Comparison of ENCODE assay signal across 8 mouse cellular contexts in the genomic region with DNA sequence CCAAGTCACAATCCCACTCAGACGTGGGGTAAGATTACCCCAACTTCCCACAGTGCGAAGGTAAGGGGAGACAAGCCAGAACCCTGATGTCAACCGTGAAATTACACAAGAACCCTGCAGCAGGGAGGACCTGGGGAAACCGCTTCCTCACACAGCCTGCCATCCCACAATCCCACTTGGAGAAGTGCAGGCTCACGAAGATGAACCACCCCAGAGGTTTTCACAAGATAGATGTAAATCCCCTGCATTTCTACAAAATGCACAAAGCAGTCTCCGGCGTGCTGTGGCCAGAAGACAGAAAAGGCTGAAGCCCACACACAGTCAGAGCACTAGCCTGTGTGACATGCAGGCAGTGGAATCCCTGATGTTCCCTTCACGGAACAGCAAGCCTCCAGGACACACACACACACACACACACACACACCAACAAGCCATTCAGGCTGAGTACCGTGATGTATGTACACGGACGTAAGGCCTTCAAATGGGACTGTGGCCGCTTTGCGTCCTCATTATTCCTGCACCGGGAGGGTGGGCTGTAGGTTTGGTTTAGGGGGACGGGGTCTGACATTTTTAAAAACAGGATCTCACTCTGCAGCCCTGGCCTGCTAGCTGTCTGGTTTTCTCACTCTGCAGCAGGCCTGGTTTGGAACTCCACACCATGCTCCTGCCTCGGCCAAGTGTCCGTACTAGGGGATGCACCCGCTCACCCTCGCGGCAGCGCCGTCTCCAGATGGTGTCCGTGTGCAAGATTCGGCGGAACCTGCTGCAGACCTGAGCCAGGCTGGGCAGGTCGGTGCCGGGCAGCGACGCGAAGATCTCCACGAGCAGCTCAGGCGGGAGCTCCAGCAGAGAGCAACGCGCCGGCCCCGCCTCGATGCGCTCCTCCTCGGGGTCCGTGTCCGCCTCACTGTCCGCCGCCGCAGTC. TPM values are rescaled to one million over a fixed set of nuclear protein-coding genes. Genes with fewer than 3 reads are reported as not detected.
DNase-seq lines count a peak whose midpoint lies in the region; ATAC-seq and TF ChIP-seq lines count a peak whose summit lies in the region.

No protein-coding gene starts in this region.

- ATAC-seq in G1E (ENCODE audit: extremely low read depth, insufficient number of reproducible peaks, low FRiP score, poor library complexity, severe bottlenecking) = no peak
- no peak for ATAC-seq in embryonic facial prominence, embryonic 14.5 days (ENCODE audit: low read depth)
- peak; percentile 56 for ATAC-seq in neural tube, embryonic 15.5 days (ENCODE audit: low FRiP score)

- peaks cover 7% of the 10 kb centered on the region; the same call in 1 of the 2 replicates for H3K4me1 ChIP-seq in kidney, adult 2 months (ENCODE audit: control insufficient read depth, insufficient read depth, low read length)
- peaks cover 57% of the 10 kb centered on the region for H3K4me1 ChIP-seq in G1E (ENCODE audit: insufficient read depth, low read depth, low read length)
- H3K4me1 ChIP-seq in embryonic facial prominence, embryonic 14.5 days (ENCODE audit: control insufficient read depth, insufficient read depth, low read length) = peaks cover 18% of the 10 kb centered on the region
- H3K4me1 ChIP-seq in limb, embryonic 10.5 days = peaks cover 44% of the 10 kb centered on the region
- H3K4me1 ChIP-seq in neural tube, embryonic 15.5 days = peaks cover 48% of the 10 kb centered on the region

- H3K36me3 ChIP-seq in kidney, adult 2 months (ENCODE audit: control insufficient read depth, insufficient read depth, low read length) = no peaks in the 10 kb centered on the region
- H3K36me3 ChIP-seq in G1E (replicated peaks) = peaks cover 39% of the 10 kb centered on the region
- no peaks in the 10 kb centered on the region for H3K36me3 ChIP-seq in embryonic facial prominence, embryonic 14.5 days (ENCODE audit: control insufficient read depth, insufficient read depth, low read length)
- H3K36me3 ChIP-seq in limb, embryonic 10.5 days = no peaks in the 10 kb centered on the region
- H3K36me3 ChIP-seq in neural tube, embryonic 15.5 days = no peaks in the 10 kb centered on the region

- H3K4me3 ChIP-seq in kidney, adult 2 months (ENCODE audit: insufficient read depth, low read depth, low read length) = peak overlapping the region; percentile 61
- peak overlapping the region; percentile 100 for H3K4me3 ChIP-seq in G1E (ENCODE audit: low read depth, low read length)
- H3K4me3 ChIP-seq in embryonic facial prominence, embryonic 14.5 days (ENCODE audit: low read depth, low read length) = peak overlapping the region; percentile 93
- H3K4me3 ChIP-seq in limb, embryonic 10.5 days = peak overlapping the region; percentile 90
- H3K4me3 ChIP-seq in neural tube, embryonic 15.5 days (replicated peaks) = peak overlapping the region; percentile 92

- H3K9ac ChIP-seq in embryonic facial prominence, embryonic 14.5 days (ENCODE audit: low read depth, low read length) = peak overlapping the region; percentile 86
- H3K9ac ChIP-seq in neural tube, embryonic 15.5 days (replicated peaks) = peak overlapping the region; percentile 89

- peak overlapping the region; percentile 76 for H3K4me2 ChIP-seq in embryonic facial prominence, embryonic 14.5 days (ENCODE audit: low read depth, low read length)
- peak overlapping the region; percentile 83 for H3K4me2 ChIP-seq in neural tube, embryonic 15.5 days

- no peaks in the 10 kb centered on the region for H3K9me3 ChIP-seq in G1E (replicated peaks)
- no peaks in the 10 kb centered on the region for H3K9me3 ChIP-seq in embryonic facial prominence, embryonic 14.5 days (ENCODE audit: control insufficient read depth, low read length)
- H3K9me3 ChIP-seq in limb, embryonic 10.5 days (replicated peaks) = no peaks in the 10 kb centered on the region
- H3K9me3 ChIP-seq in neural tube, embryonic 15.5 days (replicated peaks) = no peaks in the 10 kb centered on the region

- H3K27me3 ChIP-seq in kidney, adult 2 months (replicated peaks; ENCODE audit: control insufficient read depth, insufficient read depth, low read length) = no peaks in the 10 kb centered on the region
- no peaks in the 10 kb centered on the region for H3K27me3 ChIP-seq in G1E (ENCODE audit: insufficient read depth, low read length)
- H3K27me3 ChIP-seq in embryonic facial prominence, embryonic 14.5 days (replicated peaks; ENCODE audit: control insufficient read depth, insufficient read depth, low read length) = no peaks in the 10 kb centered on the region
- no peaks in the 10 kb centered on the region for H3K27me3 ChIP-seq in limb, embryonic 10.5 days (ENCODE audit: low read depth, poor library complexity, severe bottlenecking)
- 0 out of 2 replicates have a peak, but pooled peaks cover 3% of the 10 kb centered on the region for H3K27me3 ChIP-seq in neural tube, embryonic 15.5 days (replicated peaks)

- no peak overlapping the region for H3K27ac ChIP-seq in kidney, adult 2 months (ENCODE audit: insufficient read depth, low read depth, low read length)
- 0 out of 2 replicates have a peak overlapping the region, but pooled peaks have one; percentile 28 for H3K27ac ChIP-seq in embryonic facial prominence, embryonic 14.5 days (replicated peaks; ENCODE audit: low read depth, low read length)
- peak overlapping the region; percentile 89 for H3K27ac ChIP-seq in limb, embryonic 10.5 days
- peak overlapping the region; percentile 73 for H3K27ac ChIP-seq in neural tube, embryonic 15.5 days (replicated peaks)

- TF ChIP-seq CTCF in kidney, adult 2 months (conservative IDR thresholded peaks at IDR 0.05; ENCODE audit: insufficient read depth, insufficient read length, low read depth, low read length) = no peak
- no peak for TF ChIP-seq CTCF in G1E (IDR thresholded peaks at IDR 0.05; ENCODE audit: low read depth, low read length)

- no peak for DNase-seq in kidney, adult 2 months
- no peak for DNase-seq in kidney, adult 8-10 months
- peak; percentile 37 for DNase-seq in G1E (ENCODE audit: low spot score)
- peak; percentile 29 for DNase-seq in embryonic facial prominence, embryonic 14.5 days (ENCODE audit: low spot score)
- no peak for DNase-seq in limb, embryonic 10.5 days (ENCODE audit: low spot score)
- DNase-seq in spleen, postnatal 4 days (ENCODE audit: low spot score in 2 of 2) = no peak
- DNase-seq in gastrocnemius, postnatal 25 days = no peak

- WGBS in kidney, adult 2 months = 3% methylated on average over 44 of the region's 44 CpGs
- WGBS in embryonic facial prominence, embryonic 14.5 days = 3% methylated on average over 23 of the region's 44 CpGs
- 4% methylated on average over 44 of the region's 44 CpGs for WGBS in limb, embryonic 10.5 days
- 2% methylated on average over 38 of the region's 44 CpGs for WGBS in neural tube, embryonic 15.5 days

- TF ChIP-seq POLR2A in kidney, adult 2 months (IDR thresholded peaks at IDR 0.05; ENCODE audit: low read depth, low read length) = no peak

RNA-seq across cellular contexts. Expression of a gene that starts 0.6 kb away (rescaled TPM):
- polyA plus RNA-seq in kidney, adult 2 months (2012; rRNA removed) = 16.2 and 16.4 TPM in 2 replicates
- total RNA-seq in G1E (2014; fragmentation: Nextera tagmentation) (5.9 and 9.2 TPM in 2 replicates), G1E (2017) (4.9 and 6.0 TPM in 2 replicates)
- polyA plus RNA-seq in G1E (2012) = 25.3 and 29.4 TPM in 2 replicates
- polyA plus RNA-seq in embryonic facial prominence, embryonic 14.5 days (2014; fragmentation: Nextera tagmentation; extraction: Ambion mirVana) = 15.3 and 20.1 TPM in 2 replicates
- polyA plus RNA-seq in limb, embryonic 10.5 days (2016; fragmentation: Nextera tagmentation; extraction: Ambion mirVana) = 15.3 and 17.9 TPM in 2 replicates
- 38.3 and 44.2 TPM in 2 replicates for polyA plus RNA-seq in neural tube, embryonic 15.5 days (2015; fragmentation: Nextera tagmentation; extraction: Ambion mirVana)
- 100 to 1,000 TPM in 1 of 2 experiments, 10 to 100 TPM in 1; 89.8 to 109 TPM for total RNA-seq in gastrocnemius, postnatal 25 days (2021)

RNA-seq across cellular contexts. Expression of a gene that starts 12.1 kb away (rescaled TPM):
- 130 and 155 TPM in 2 replicates for polyA plus RNA-seq in kidney, adult 2 months (2012; rRNA removed)
- 91.3 and 109 TPM in 2 replicates for total RNA-seq in G1E (2014; fragmentation: Nextera tagmentation)
- total RNA-seq in G1E (2017) = 158 and 159 TPM in 2 replicates
- polyA plus RNA-seq in G1E (2012) = 50.6 and 54.4 TPM in 2 replicates
- 224 and 237 TPM in 2 replicates for polyA plus RNA-seq in embryonic facial prominence, embryonic 14.5 days (2014; fragmentation: Nextera tagmentation; extraction: Ambion mirVana)
- 179 and 189 TPM in 2 replicates for polyA plus RNA-seq in limb, embryonic 10.5 days (2016; fragmentation: Nextera tagmentation; extraction: Ambion mirVana)
- 315 and 351 TPM in 2 replicates for polyA plus RNA-seq in neural tube, embryonic 15.5 days (2015; fragmentation: Nextera tagmentation; extraction: Ambion mirVana)
- total RNA-seq in gastrocnemius, postnatal 25 days (2021) = 100 to 1,000 TPM; 124 to 134 TPM

RNA-seq across cellular contexts. Expression of a gene that starts 33.9 kb away (rescaled TPM):
- 0.22 TPM in 1 of 2 replicates, not detected in the other for polyA plus RNA-seq in kidney, adult 2 months (2012; rRNA removed)
- total RNA-seq in G1E (2014; fragmentation: Nextera tagmentation) (not detected in 2 replicates), G1E (2017) (not detected in 2 replicates)
- not detected in 2 replicates for polyA plus RNA-seq in G1E (2012)
- not detected in 2 replicates for polyA plus RNA-seq in embryonic facial prominence, embryonic 14.5 days (2014; fragmentation: Nextera tagmentation; extraction: Ambion mirVana)
- not detected in 2 replicates for polyA plus RNA-seq in limb, embryonic 10.5 days (2016; fragmentation: Nextera tagmentation; extraction: Ambion mirVana)
- polyA plus RNA-seq in neural tube, embryonic 15.5 days (2015; fragmentation: Nextera tagmentation; extraction: Ambion mirVana) = not detected in 2 replicates
- total RNA-seq in gastrocnemius, postnatal 25 days (2021) = not detected

Comparison
In these comparisons a context has a peak if more than half of its experiments do, and no peak if none do; other contexts are left out.
1. DNase-seq: peak in G1E (single experiment) and embryonic facial prominence, embryonic 14.5 days (single experiment); none in kidney, adult 2 months (single experiment), kidney, adult 8-10 months (0 of 2), limb, embryonic 10.5 days (single experiment), spleen, postnatal 4 days (0 of 2) and gastrocnemius, postnatal 25 days (single experiment).
2. Peak in every context shown above with its lines, with median percentiles within 50 percentile points of each other: H3K4me3 ChIP-seq.